Mouse (Mus musculus): Measurements from ENCODE around the gene Syk.

DNA sequence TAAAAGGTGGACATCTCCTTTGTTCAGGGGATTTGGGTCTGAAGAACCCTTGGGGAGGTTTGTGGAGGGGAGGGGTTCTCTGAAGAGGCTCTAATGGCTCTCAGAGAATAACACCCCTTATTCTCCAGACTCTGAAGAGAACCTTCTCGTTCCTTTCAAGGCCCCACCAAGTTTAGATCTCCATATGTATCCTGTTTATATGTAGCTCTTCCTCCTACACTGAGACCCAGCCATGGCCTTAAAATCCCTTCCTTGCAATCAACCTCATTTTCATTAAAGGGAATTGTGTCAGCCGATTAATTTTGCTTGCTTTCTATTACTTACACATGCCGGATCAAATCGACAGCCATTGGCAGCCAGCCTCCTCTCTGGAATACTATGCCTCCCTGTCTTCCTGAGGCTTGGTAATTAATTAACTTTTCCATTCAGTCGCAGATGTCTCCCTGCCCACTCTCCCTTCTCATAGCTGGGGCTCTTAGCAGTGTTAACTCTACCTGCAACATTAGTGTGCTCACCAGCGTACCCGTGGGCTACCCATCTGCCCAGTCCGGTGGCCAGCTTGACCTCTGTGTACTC, 13.7 kb upstream of the Syk start:
- TF ChIP-seq GATA1 (IDR thresholded peaks at IDR 0.05; ENCODE audit: borderline replicate concordance, low read length) (no peak), FLI1 (IDR thresholded peaks at IDR 0.05; ENCODE audit: low read length) (no peak)

Measured in megakaryocyte, embryonic 14.5 days (primary cell).